Mouse (Mus musculus): ENCODE results near the gene Rubcn.

DNA sequence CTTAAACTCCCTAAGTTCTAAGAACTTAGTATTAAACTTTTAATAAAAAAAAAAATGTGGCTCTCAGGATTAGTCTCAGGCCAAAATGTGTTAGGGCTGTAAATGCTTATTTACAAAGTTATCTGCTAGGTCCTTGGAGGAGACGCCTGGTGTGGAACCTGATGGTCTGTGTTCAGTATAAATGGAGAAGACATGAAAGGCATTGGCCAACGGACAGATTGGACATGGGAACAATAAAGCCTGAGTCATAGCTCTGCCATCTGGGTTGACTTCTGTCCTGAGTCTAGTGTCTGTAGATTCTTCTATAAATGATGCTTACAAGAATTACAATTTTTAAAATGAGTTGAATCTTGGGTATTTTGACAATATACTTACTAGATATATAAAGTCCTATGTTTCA lies 28.6 kb upstream of the Rubcn start:
- TF ChIP-seq FLI1 (IDR thresholded peaks at IDR 0.05; ENCODE audit: low read length) (no peak), GATA1 (IDR thresholded peaks at IDR 0.05; ENCODE audit: borderline replicate concordance, low read length) (no peak)
